Mouse (Mus musculus) forebrain, embryonic 12.5 days (tissue): Measurements from ENCODE around the gene Vpreb3. TPM values are rescaled to one million over a fixed set of nuclear protein-coding genes. Genes with fewer than 3 reads are reported as not detected.
A peak's percentile ranks its signal among the peaks of the same experiment; 100 is the strongest.

Experiments
- ATAC-seq: fragments of 200-750 bp; cut with Nextera tagmentation; 2 replicates; pipeline ENCODE4 v1.8.0; 2017; ENCODE audit warnings: moderate TSS enrichment; ENCODE audit not compliant: low FRiP score
- H3K27ac ChIP-seq: fragments of 300-500 bp; sonication (generic); 2 replicates; pipeline ENCODE4 v1.5.1; 2016; ENCODE audit warnings: mild to moderate bottlenecking
- H3K27me3 ChIP-seq: fragments of 300-500 bp; sonication (generic); 2 replicates; pipeline ENCODE4 v1.6.1; 2016; ENCODE audit warnings: mild to moderate bottlenecking
- H3K36me3 ChIP-seq: fragments of 300-500 bp; sonication (generic); replicated peaks from 2 replicates; pipeline ENCODE4 v1.6.1; 2016; ENCODE audit warnings: mild to moderate bottlenecking
- H3K4me1 ChIP-seq: fragments of 300-500 bp; sonication (generic); 2 replicates; pipeline ENCODE4 v1.6.1; 2016
- H3K4me2 ChIP-seq: fragments of 300-500 bp; sonication (generic); 2 replicates; pipeline ENCODE4 v1.6.1; 2016; ENCODE audit warnings: mild to moderate bottlenecking, moderate library complexity
- H3K4me3 ChIP-seq: fragments of 300-500 bp; sonication (generic); replicated peaks from 2 replicates; pipeline ENCODE4 v1.5.1; 2016; ENCODE audit warnings: mild to moderate bottlenecking
- H3K9ac ChIP-seq: fragments of 300-500 bp; sonication (generic); 2 replicates; pipeline ENCODE4 v1.6.1; 2016; ENCODE audit warnings: mild to moderate bottlenecking
- H3K9me3 ChIP-seq: fragments of 300-500 bp; sonication (generic); 2 replicates; pipeline ENCODE4 v1.6.1; 2016
- WGBS: fragments of 180-500 bp; shearing (Covaris S2); methylation state at CpG from one replicate; pipeline ENCODE4 v1.1.7; 2016; 5-methylcytosine and 5-hydroxymethylcytosine counted together
- polyA plus RNA-seq: library from polyadenylated mRNA; unstranded; fragments of >200 nt; fragmentation: Nextera tagmentation; extraction: Ambion mirVana; gene quantifications from 2 replicates; pipeline ENCODE4 v1.2.1, GENCODE M21; 2016

Gene Vpreb3
- polyA plus RNA-seq, 1 experiment from 2014 or later: not detected

- Histone ChIP-seq H3K4me3 (no peak overlapping the region), H3K9ac (no peak overlapping the region), H3K27ac (no peak overlapping the region), H3K9me3 (no peaks in the 10 kb centered on the region), H3K27me3 (no peaks in the 10 kb centered on the region), H3K36me3 (peaks cover 68% of the 10 kb centered on the region), H3K4me1 (peaks cover 25% of the 10 kb centered on the region), H3K4me2 (no peak overlapping the region)
- no peak for ATAC-seq
- WGBS: 92% methylated on average over 7 of the region's 7 CpGs
Observed at GRCm38 (mm10) chr10:75915557-75915956, 27.3 kb upstream of the Vpreb3 start.

GRCm38 (mm10) chr10:75916840-75917239 lies 26.0 kb upstream of the Vpreb3 start:
- no peaks in the 10 kb centered on the region for H3K9me3 ChIP-seq
- WGBS: 88% methylated on average over 8 of the region's 8 CpGs
- no peak overlapping the region for H3K9ac ChIP-seq
- H3K27me3 ChIP-seq: no peaks in the 10 kb centered on the region
- ATAC-seq: no peak
- peaks cover 56% of the 10 kb centered on the region for H3K36me3 ChIP-seq
- H3K4me3 ChIP-seq: no peak overlapping the region
- H3K4me1 ChIP-seq: peaks cover 28% of the 10 kb centered on the region
- no peak overlapping the region for H3K27ac ChIP-seq
- no peak overlapping the region for H3K4me2 ChIP-seq

- Histone ChIP-seq H3K4me2 (peak overlapping the region; percentile 0; the same call in 1 of the 2 replicates), H3K36me3 (peaks cover 48% of the 10 kb centered on the region), H3K9ac (no peak overlapping the region), H3K4me1 (peaks cover 39% of the 10 kb centered on the region), H3K9me3 (no peaks in the 10 kb centered on the region), H3K4me3 (no peak overlapping the region), H3K27ac (no peak overlapping the region), H3K27me3 (no peaks in the 10 kb centered on the region)
- ATAC-seq: no peak
- 89% methylated on average over 5 of the region's 5 CpGs for WGBS
Observed at GRCm38 (mm10) chr10:75919026-75919425, 23.8 kb upstream of the Vpreb3 start.

GRCm38 (mm10) chr10:75921026-75921725 lies 21.7 kb upstream of the Vpreb3 start, which contains the start of gene Smarcb1:
TSS of gene Smarcb1 (minus strand) at chr10:75921617.
- ATAC-seq: peak; percentile 93
- WGBS: under 1% methylated on average over 76 of the region's 76 CpGs
- Histone ChIP-seq H3K36me3 (peaks cover 36% of the 10 kb centered on the region), H3K9me3 (no peaks in the 10 kb centered on the region), H3K27me3 (no peaks in the 10 kb centered on the region), H3K27ac (peak within 1 kb of the TSS; percentile 96), H3K9ac (peak within 1 kb of the TSS; percentile 98), H3K4me2 (peak within 1 kb of the TSS; percentile 80), H3K4me3 (peak within 1 kb of the TSS; percentile 85), H3K4me1 (peaks cover 39% of the 10 kb centered on the region)

GRCm38 (mm10) chr10:75921726-75922560 lies 20.9 kb upstream of the Vpreb3 start:
- no peaks in the 10 kb centered on the region for H3K27me3 ChIP-seq
- peak; percentile 60 for ATAC-seq
- H3K27ac ChIP-seq: peak overlapping the region; percentile 96
- H3K4me3 ChIP-seq: peak overlapping the region; percentile 85
- H3K9me3 ChIP-seq: no peaks in the 10 kb centered on the region
- peak overlapping the region; percentile 98 for H3K9ac ChIP-seq
- 4% methylated on average over 22 of the region's 22 CpGs for WGBS
- H3K4me2 ChIP-seq: peak overlapping the region; percentile 80
- H3K4me1 ChIP-seq: peaks cover 39% of the 10 kb centered on the region
- H3K36me3 ChIP-seq: peaks cover 30% of the 10 kb centered on the region

GRCm38 (mm10) chr10:75924324-75924723 lies 18.5 kb upstream of the Vpreb3 start:
- peaks cover 25% of the 10 kb centered on the region for H3K4me1 ChIP-seq
- H3K4me3 ChIP-seq: no peak overlapping the region
- H3K9ac ChIP-seq: no peak overlapping the region
- no peaks in the 10 kb centered on the region for H3K9me3 ChIP-seq
- WGBS: 52% methylated on average over 2 of the region's 2 CpGs
- H3K27ac ChIP-seq: no peak overlapping the region
- peaks cover 27% of the 10 kb centered on the region for H3K36me3 ChIP-seq
- H3K27me3 ChIP-seq: peaks cover 6% of the 10 kb centered on the region; the same call in 1 of the 2 replicates
- ATAC-seq: no peak
- no peak overlapping the region for H3K4me2 ChIP-seq

- Histone ChIP-seq H3K4me2 (no peak overlapping the region), H3K9me3 (no peaks in the 10 kb centered on the region), H3K36me3 (peaks cover 27% of the 10 kb centered on the region), H3K9ac (no peak overlapping the region), H3K4me1 (peaks cover 29% of the 10 kb centered on the region), H3K27me3 (peaks cover 23% of the 10 kb centered on the region), H3K4me3 (no peak overlapping the region), H3K27ac (no peak overlapping the region)
- WGBS: 76% methylated on average over 13 of the region's 13 CpGs
- no peak for ATAC-seq
Observed at GRCm38 (mm10) chr10:75926396-75926795, 16.5 kb upstream of the Vpreb3 start.

- Histone ChIP-seq H3K4me2 (no peak overlapping the region), H3K4me3 (no peak overlapping the region), H3K4me1 (peaks cover 38% of the 10 kb centered on the region), H3K27me3 (peaks cover 57% of the 10 kb centered on the region), H3K27ac (no peak overlapping the region), H3K9me3 (no peaks in the 10 kb centered on the region), H3K9ac (no peak overlapping the region), H3K36me3 (peaks cover 20% of the 10 kb centered on the region)
- ATAC-seq: no peak
- 38% methylated on average over 6 of the region's 6 CpGs for WGBS
Observed at GRCm38 (mm10) chr10:75930304-75930703, 12.6 kb upstream of the Vpreb3 start.

GRCm38 (mm10) chr10:75931311-75931710 lies 11.5 kb upstream of the Vpreb3 start:
- H3K9ac ChIP-seq: peak overlapping the region; percentile 86
- peaks cover 48% of the 10 kb centered on the region for H3K4me1 ChIP-seq
- no peak overlapping the region for H3K27ac ChIP-seq
- H3K4me3 ChIP-seq: peak overlapping the region; percentile 57
- ATAC-seq: no peak
- WGBS: 23% methylated on average over 7 of the region's 7 CpGs
- peak overlapping the region; percentile 92 for H3K4me2 ChIP-seq
- peaks cover 68% of the 10 kb centered on the region for H3K27me3 ChIP-seq
- peaks cover 14% of the 10 kb centered on the region for H3K36me3 ChIP-seq
- no peaks in the 10 kb centered on the region for H3K9me3 ChIP-seq

GRCm38 (mm10) chr10:75932081-75932678 lies 10.7 kb upstream of the Vpreb3 start:
- peak overlapping the region; percentile 86 for H3K9ac ChIP-seq
- peaks cover 48% of the 10 kb centered on the region for H3K4me1 ChIP-seq
- peak overlapping the region; percentile 14 for H3K27ac ChIP-seq
- peaks cover 10% of the 10 kb centered on the region for H3K36me3 ChIP-seq
- peaks cover 76% of the 10 kb centered on the region for H3K27me3 ChIP-seq
- peak overlapping the region; percentile 57 for H3K4me3 ChIP-seq
- under 1% methylated on average over 35 of the region's 44 CpGs for WGBS
- peak; percentile 74 for ATAC-seq
- peak overlapping the region; percentile 92 for H3K4me2 ChIP-seq
- H3K9me3 ChIP-seq: no peaks in the 10 kb centered on the region

GRCm38 (mm10) chr10:75932891-75933290 lies 10.0 kb upstream of the Vpreb3 start, which contains the start of gene Chchd10:
TSS of gene Chchd10 (plus strand) at chr10:75933130.
- ATAC-seq: no peak
- WGBS: 21% methylated on average over 6 of the region's 6 CpGs
- H3K36me3 ChIP-seq: peaks cover 3% of the 10 kb centered on the region
- peaks cover 48% of the 10 kb centered on the region for H3K4me1 ChIP-seq
- H3K9ac ChIP-seq: peak within 1 kb of the TSS; percentile 86
- H3K4me2 ChIP-seq: peak within 1 kb of the TSS; percentile 92
- H3K4me3 ChIP-seq: peak within 1 kb of the TSS; percentile 57
- H3K9me3 ChIP-seq: no peaks in the 10 kb centered on the region
- peak within 1 kb of the TSS; percentile 14 for H3K27ac ChIP-seq
- H3K27me3 ChIP-seq: peaks cover 83% of the 10 kb centered on the region

- Histone ChIP-seq H3K27me3 (peaks cover 83% of the 10 kb centered on the region), H3K9me3 (no peaks in the 10 kb centered on the region), H3K4me1 (peaks cover 46% of the 10 kb centered on the region), H3K27ac (no peak overlapping the region), H3K36me3 (no peaks in the 10 kb centered on the region), H3K4me2 (peak overlapping the region; percentile 91), H3K4me3 (peak overlapping the region; percentile 53; the same call in 1 of the 2 replicates), H3K9ac (no peak overlapping the region)
- WGBS: 81% methylated on average over 1 of the region's 1 CpGs
- no peak for ATAC-seq
Observed at GRCm38 (mm10) chr10:75934991-75935390, 7.9 kb upstream of the Vpreb3 start.
